Mouse (Mus musculus) intestine, embryonic 15.5 days (tissue): Measurements from ENCODE around the gene C1s2. TPM values are rescaled to one million over a fixed set of nuclear protein-coding genes. Genes with fewer than 3 reads are reported as not detected.
"Not testable (repeated sequence)": the region's sequence is repeated elsewhere in the genome, so short reads cannot be mapped to it uniquely, and the experiment has no call there.

ENCODE experiments used
- ATAC-seq: fragments of 200-750 bp; cut with Nextera tagmentation; 2 replicates; pipeline ENCODE4 v1.8.0; 2017; ENCODE audit warnings: moderate TSS enrichment, moderate library complexity
- H3K27ac ChIP-seq: fragments of 300-500 bp; sonication (generic); 2 replicates; pipeline ENCODE4 v1.5.1; 2015; ENCODE audit warnings: mild to moderate bottlenecking, inconsistent platforms
- H3K27me3 ChIP-seq: fragments of 300-500 bp; sonication (generic); replicated peaks from 2 replicates; pipeline ENCODE4 v1.6.1; 2015; ENCODE audit warnings: inconsistent platforms
- H3K36me3 ChIP-seq: fragments of 300-500 bp; sonication (generic); 2 replicates; pipeline ENCODE4 v1.6.1; 2015; ENCODE audit warnings: inconsistent platforms
- H3K4me1 ChIP-seq: fragments of 300-500 bp; sonication (generic); replicated peaks from 2 replicates; pipeline ENCODE4 v1.6.1; 2015; ENCODE audit warnings: inconsistent platforms
- H3K4me2 ChIP-seq: fragments of 300-500 bp; sonication (generic); replicated peaks from 2 replicates; pipeline ENCODE4 v1.6.1; 2015; ENCODE audit warnings: mild to moderate bottlenecking, inconsistent platforms
- H3K4me3 ChIP-seq: fragments of 300-500 bp; sonication (generic); replicated peaks from 2 replicates; pipeline ENCODE4 v1.5.1; 2015; ENCODE audit warnings: inconsistent platforms
- H3K9ac ChIP-seq: fragments of 300-500 bp; sonication (generic); 2 replicates; pipeline ENCODE4 v1.6.1; 2015; ENCODE audit warnings: inconsistent platforms
- H3K9me3 ChIP-seq: fragments of 300-500 bp; sonication (generic); 2 replicates; pipeline ENCODE4 v1.6.1; 2016; ENCODE audit warnings: inconsistent platforms
- WGBS: fragments of 180-500 bp; shearing (Covaris S2); methylation state at CpG from one replicate; pipeline ENCODE4 v1.1.7; 2015; 5-methylcytosine and 5-hydroxymethylcytosine counted together
- polyA plus RNA-seq: library from polyadenylated mRNA; unstranded; fragments of >200 nt; fragmentation: Nextera tagmentation; extraction: Ambion mirVana; gene quantifications from 2 replicates; pipeline ENCODE4 v1.2.1, GENCODE M21; 2015

The C1s2 gene
- polyA plus RNA-seq, 1 experiment from 2014 or later: not detected

GRCm38 (mm10) chr6:124626184-124626583, 9.7 kb downstream of the C1s2 start:
- not testable (repeated sequence) for H3K4me3 ChIP-seq, H3K9ac ChIP-seq, H3K36me3 ChIP-seq, H3K4me1 ChIP-seq, H3K27me3 ChIP-seq, H3K27ac ChIP-seq, H3K4me2 ChIP-seq, ATAC-seq, H3K9me3 ChIP-seq
- 35% methylated on average over 1 of the region's 1 CpGs for whole genome bisulfite sequencing

- no peaks in the 10 kb centered on the region for H3K4me1 ChIP-seq
- 87% methylated on average over 13 of the region's 13 CpGs for WGBS
- no peak for ATAC-seq
- no peak overlapping the region for H3K4me2 ChIP-seq
- H3K9me3 ChIP-seq: no peaks in the 10 kb centered on the region
- no peak overlapping the region for H3K9ac ChIP-seq
- H3K27ac ChIP-seq: no peak overlapping the region
- no peaks in the 10 kb centered on the region for H3K36me3 ChIP-seq
- no peak overlapping the region for H3K4me3 ChIP-seq
- H3K27me3 ChIP-seq: no peaks in the 10 kb centered on the region
Measured at GRCm38 (mm10) chr6:124625612-124626011, 10.3 kb downstream of the C1s2 start.

- H3K27me3 ChIP-seq: no peaks in the 10 kb centered on the region
- ATAC-seq: peak; percentile 61; the same call in 1 of the 2 replicates
- H3K9ac ChIP-seq: no peak overlapping the region
- H3K4me2 ChIP-seq: no peak overlapping the region
- 79% methylated on average over 4 of the region's 4 CpGs for whole genome bisulfite sequencing
- no peaks in the 10 kb centered on the region for H3K36me3 ChIP-seq
- H3K4me1 ChIP-seq: no peaks in the 10 kb centered on the region
- no peaks in the 10 kb centered on the region for H3K9me3 ChIP-seq
- no peak overlapping the region for H3K4me3 ChIP-seq
- H3K27ac ChIP-seq: no peak overlapping the region
Measured at GRCm38 (mm10) chr6:124602031-124602430, 33.9 kb downstream of the C1s2 start.

- no peak overlapping the region for H3K4me3 ChIP-seq
- no peaks in the 10 kb centered on the region for H3K9me3 ChIP-seq
- 79% methylated on average over 8 of the region's 8 CpGs for WGBS
- no peak overlapping the region for H3K9ac ChIP-seq
- ATAC-seq: no peak
- no peaks in the 10 kb centered on the region for H3K27me3 ChIP-seq
- H3K36me3 ChIP-seq: no peaks in the 10 kb centered on the region
- H3K27ac ChIP-seq: no peak overlapping the region
- no peaks in the 10 kb centered on the region for H3K4me1 ChIP-seq
- H3K4me2 ChIP-seq: no peak overlapping the region
Measured at GRCm38 (mm10) chr6:124593121-124593520, 42.8 kb downstream of the C1s2 start.

GRCm38 (mm10) chr6:124592186-124592700, 43.6 kb downstream of the C1s2 start:
- H3K36me3 ChIP-seq: no peaks in the 10 kb centered on the region
- no peak for ATAC-seq
- 77% methylated on average over 4 of the region's 4 CpGs for WGBS
- no peak overlapping the region for H3K4me2 ChIP-seq
- H3K4me3 ChIP-seq: no peak overlapping the region
- H3K27me3 ChIP-seq: no peaks in the 10 kb centered on the region
- no peak overlapping the region for H3K9ac ChIP-seq
- no peak overlapping the region for H3K27ac ChIP-seq
- no peaks in the 10 kb centered on the region for H3K9me3 ChIP-seq
- no peaks in the 10 kb centered on the region for H3K4me1 ChIP-seq

- no peak for ATAC-seq
- no peak overlapping the region for H3K27ac ChIP-seq
- H3K9me3 ChIP-seq: no peaks in the 10 kb centered on the region
- H3K27me3 ChIP-seq: no peaks in the 10 kb centered on the region
- no peak overlapping the region for H3K9ac ChIP-seq
- no peaks in the 10 kb centered on the region for H3K4me1 ChIP-seq
- no peak overlapping the region for H3K4me2 ChIP-seq
- no peaks in the 10 kb centered on the region for H3K36me3 ChIP-seq
- H3K4me3 ChIP-seq: no peak overlapping the region
Measured at GRCm38 (mm10) chr6:124588771-124589170, 47.1 kb downstream of the C1s2 start.

GRCm38 (mm10) chr6:124586266-124586665, 49.6 kb downstream of the C1s2 start:
- ATAC-seq: no peak
- no peaks in the 10 kb centered on the region for H3K4me1 ChIP-seq
- no peak overlapping the region for H3K9ac ChIP-seq
- H3K4me2 ChIP-seq: no peak overlapping the region
- H3K27ac ChIP-seq: no peak overlapping the region
- H3K9me3 ChIP-seq: no peaks in the 10 kb centered on the region
- WGBS: 82% methylated on average over 4 of the region's 4 CpGs
- H3K27me3 ChIP-seq: no peaks in the 10 kb centered on the region
- no peaks in the 10 kb centered on the region for H3K36me3 ChIP-seq
- H3K4me3 ChIP-seq: no peak overlapping the region

- no peaks in the 10 kb centered on the region for H3K4me1 ChIP-seq
- no peak for ATAC-seq
- no peak overlapping the region for H3K4me2 ChIP-seq
- no peak overlapping the region for H3K4me3 ChIP-seq
- no peaks in the 10 kb centered on the region for H3K27me3 ChIP-seq
- no peaks in the 10 kb centered on the region for H3K36me3 ChIP-seq
- H3K9me3 ChIP-seq: no peaks in the 10 kb centered on the region
- H3K9ac ChIP-seq: no peak overlapping the region
- 83% methylated on average over 3 of the region's 3 CpGs for WGBS
- H3K27ac ChIP-seq: no peak overlapping the region
Measured at GRCm38 (mm10) chr6:124585761-124586160, 50.1 kb downstream of the C1s2 start.

- Histone ChIP-seq H3K4me1 (no peaks in the 10 kb centered on the region), H3K9ac (no peak overlapping the region)
Measured at GRCm38 (mm10) chr6:124584935-124585334, 51.0 kb downstream of the C1s2 start.

GRCm38 (mm10) chr6:124582231-124582630, 53.7 kb downstream of the C1s2 start:
- Histone ChIP-seq H3K4me1 (no peaks in the 10 kb centered on the region), H3K4me3 (no peak overlapping the region), H3K36me3 (no peaks in the 10 kb centered on the region), H3K9ac (no peak overlapping the region), H3K27ac (no peak overlapping the region), H3K4me2 (no peak overlapping the region), H3K9me3 (no peaks in the 10 kb centered on the region), H3K27me3 (no peaks in the 10 kb centered on the region)
- ATAC-seq: no peak
- WGBS: 100% methylated on average over 1 of the region's 1 CpGs

More at GRCm38 (mm10) chr6:124584935-124585334, 51.0 kb downstream of the C1s2 start:
- H3K4me2 ChIP-seq: no peak overlapping the region
- H3K27ac ChIP-seq: no peak overlapping the region
- no peaks in the 10 kb centered on the region for H3K27me3 ChIP-seq
- no peaks in the 10 kb centered on the region for H3K9me3 ChIP-seq
- no peak overlapping the region for H3K4me3 ChIP-seq
- 70% methylated on average over 3 of the region's 3 CpGs for WGBS
- ATAC-seq: no peak
- no peaks in the 10 kb centered on the region for H3K36me3 ChIP-seq

- H3K27me3 ChIP-seq, H3K4me2 ChIP-seq, H3K27ac ChIP-seq, H3K36me3 ChIP-seq, H3K9me3 ChIP-seq, H3K4me1 ChIP-seq, H3K9ac ChIP-seq, H3K4me3 ChIP-seq, ATAC-seq: not testable (repeated sequence)
- WGBS: 83% methylated on average over 6 of the region's 7 CpGs
Measured at GRCm38 (mm10) chr6:124580155-124580554, 55.7 kb downstream of the C1s2 start.

GRCm38 (mm10) chr6:124575155-124575678, 60.7 kb downstream of the C1s2 start:
- H3K4me2 ChIP-seq, H3K36me3 ChIP-seq, H3K27ac ChIP-seq, H3K4me1 ChIP-seq, H3K9me3 ChIP-seq, H3K4me3 ChIP-seq, ATAC-seq, H3K9ac ChIP-seq, H3K27me3 ChIP-seq: not testable (repeated sequence)
- 75% methylated on average over 3 of the region's 3 CpGs for WGBS
